ENCODE assay signal across 9 mouse cellular contexts in the genomic region with DNA sequence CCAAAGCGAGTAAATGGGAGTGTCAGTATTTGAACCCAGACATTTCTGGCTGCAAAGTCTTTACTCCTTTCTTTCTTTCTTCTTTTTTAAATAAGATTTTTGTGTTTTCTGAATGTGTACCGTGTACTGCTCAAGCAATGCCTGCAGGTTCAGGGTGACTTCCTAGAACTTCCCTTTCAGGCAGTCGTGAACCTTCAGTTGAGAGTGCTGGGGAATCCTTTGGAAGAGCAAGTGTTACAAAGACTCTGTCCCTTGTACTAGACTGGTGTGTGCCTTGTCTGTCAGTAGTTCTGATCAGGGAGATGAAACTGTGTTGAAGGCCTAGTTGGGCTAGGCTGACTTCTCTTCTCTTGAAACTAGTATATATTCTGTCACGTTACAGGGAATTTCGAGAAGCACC. TPM values are rescaled to one million over a fixed set of nuclear protein-coding genes. Genes with fewer than 3 reads are reported as not detected.
A peak's percentile ranks its signal among the peaks of the same experiment; 100 is the strongest.
DNase-seq lines count a peak whose midpoint lies in the region; ATAC-seq and TF ChIP-seq lines count a peak whose summit lies in the region.
"Had no signal": no experiment of that assay in that cellular context is flagged by ENCODE, and none has a peak within 500 bp of the region (broad histone marks: within the 10 kb centered on the region; RNA-seq: fewer than 3 reads in every experiment).

No protein-coding gene starts in this region.

- H3K27me3 ChIP-seq in hindbrain, embryonic 15.5 days = no peaks in the 10 kb centered on the region
- no peaks in the 10 kb centered on the region for H3K27me3 ChIP-seq in midbrain, embryonic 16.5 days (ENCODE audit: control insufficient read depth, insufficient read depth, low read depth, low read length)

- no peaks in the 10 kb centered on the region for H3K9me3 ChIP-seq in hindbrain, embryonic 15.5 days
- no peaks in the 10 kb centered on the region for H3K9me3 ChIP-seq in midbrain, embryonic 16.5 days (replicated peaks; ENCODE audit: control insufficient read depth, low read length, poor library complexity, severe bottlenecking)

- no peak for ATAC-seq in hindbrain, embryonic 15.5 days (ENCODE audit: low FRiP score, low read depth)
- no peak for ATAC-seq in midbrain, embryonic 16.5 days
- ATAC-seq in megakaryocyte progenitor cell, adult 5-6 weeks (replicated peaks; ENCODE audit: poor library complexity) = no peak

- peaks cover 23% of the 10 kb centered on the region for H3K4me1 ChIP-seq in hindbrain, embryonic 15.5 days (replicated peaks)
- H3K4me1 ChIP-seq in midbrain, embryonic 16.5 days (ENCODE audit: control insufficient read depth, insufficient read depth, low read length) = peaks cover 14% of the 10 kb centered on the region

- peak overlapping the region; percentile 98 for H3K4me3 ChIP-seq in layer of hippocampus, adult 2 months
- peak overlapping the region; percentile 80 for H3K4me3 ChIP-seq in hindbrain, embryonic 15.5 days
- peak overlapping the region; percentile 77 for H3K4me3 ChIP-seq in midbrain, embryonic 16.5 days (ENCODE audit: low read depth, low read length)

- intact Hi-C loops in gastrocnemius, postnatal 36 days (cut with DNase I) = no loop called here

- WGBS in hindbrain, embryonic 15.5 days = 43% methylated on average over 5 of the region's 5 CpGs
- WGBS in midbrain, embryonic 16.5 days = 44% methylated on average over 5 of the region's 5 CpGs

- peak overlapping the region; percentile 90 for H3K9ac ChIP-seq in hindbrain, embryonic 15.5 days
- H3K9ac ChIP-seq in midbrain, embryonic 16.5 days (ENCODE audit: low read depth, low read length) = peak overlapping the region; percentile 82

- peak overlapping the region; percentile 94 for H3K4me2 ChIP-seq in hindbrain, embryonic 15.5 days
- H3K4me2 ChIP-seq in midbrain, embryonic 16.5 days (ENCODE audit: low read length) = peak overlapping the region; percentile 93

- no peak for TF ChIP-seq CTCF in layer of hippocampus, adult 2 months (conservative IDR thresholded peaks at IDR 0.05)

- H3K36me3 ChIP-seq in hindbrain, embryonic 15.5 days = peaks cover 26% of the 10 kb centered on the region
- H3K36me3 ChIP-seq in midbrain, embryonic 16.5 days (ENCODE audit: control insufficient read depth, insufficient read depth, low read length) = peaks cover 6% of the 10 kb centered on the region; the same call in 1 of the 2 replicates

- H3K27ac ChIP-seq in layer of hippocampus, adult 2 months = peak overlapping the region; percentile 98
- H3K27ac ChIP-seq in hindbrain, embryonic 15.5 days (replicated peaks) = peak overlapping the region; percentile 100; the same call in 1 of the 2 replicates
- H3K27ac ChIP-seq in midbrain, embryonic 16.5 days (ENCODE audit: low read length) = peak overlapping the region; percentile 100

- no peak for DNase-seq in layer of hippocampus, adult 2 months (ENCODE audit: low spot score in 2 of 2)
- no peak for DNase-seq in layer of hippocampus, postnatal 14 days (ENCODE audit: low spot score in 2 of 2)
- peak; percentile 27 for DNase-seq in c-Kit-negative CD71-positive TER-119-positive erythroid progenitor cells, embryonic 14.5 days (ENCODE audit: low read depth, low spot score)
- no peak for DNase-seq in gastrocnemius, postnatal 36 days
- no peak for DNase-seq in cerebellum, postnatal 4 days (ENCODE audit: low spot score in 2 of 2)
- DNase-seq: adrenal gland, adult 8-10 months had no signal

RNA-seq across cellular contexts. Expression of a gene that starts 1.2 kb away (rescaled TPM):
- 10 to 100 TPM; 70.8 to 75.3 TPM for total RNA-seq in layer of hippocampus, adult 2 months (2021)
- total RNA-seq in layer of hippocampus, postnatal 14 days (2021) = 10 to 100 TPM; 67.7 to 74.4 TPM
- 148 and 150 TPM in 2 replicates for polyA plus RNA-seq in hindbrain, embryonic 15.5 days (2015; fragmentation: Nextera tagmentation; extraction: Ambion mirVana)
- polyA plus RNA-seq in midbrain, embryonic 16.5 days (2015; fragmentation: Nextera tagmentation; extraction: Ambion mirVana) = 132 TPM in 2 replicates
- total RNA-seq in megakaryocyte progenitor cell, adult 5-6 weeks (2015) = 144 and 171 TPM in 2 replicates
- total RNA-seq in megakaryocyte progenitor cell, adult 5-6 weeks (2017) = 128 and 156 TPM in 2 replicates
- total RNA-seq in gastrocnemius, postnatal 36 days (2021) = 100 to 1,000 TPM; 212 to 225 TPM

RNA-seq across cellular contexts. Expression of a gene that starts 1.3 kb away (rescaled TPM):
- total RNA-seq in layer of hippocampus, adult 2 months (2021) = 10 to 100 TPM; 24.3 to 28.5 TPM
- 10 to 100 TPM; 26.8 to 29.8 TPM for total RNA-seq in layer of hippocampus, postnatal 14 days (2021)
- 51.3 and 57.1 TPM in 2 replicates for polyA plus RNA-seq in hindbrain, embryonic 15.5 days (2015; fragmentation: Nextera tagmentation; extraction: Ambion mirVana)
- 39.4 and 41.2 TPM in 2 replicates for polyA plus RNA-seq in midbrain, embryonic 16.5 days (2015; fragmentation: Nextera tagmentation; extraction: Ambion mirVana)
- 205 and 228 TPM in 2 replicates for total RNA-seq in megakaryocyte progenitor cell, adult 5-6 weeks (2015)
- 207 and 256 TPM in 2 replicates for total RNA-seq in megakaryocyte progenitor cell, adult 5-6 weeks (2017)
- total RNA-seq in gastrocnemius, postnatal 36 days (2021) = 10 to 100 TPM in 1 of 2 experiments, 1 to 10 TPM in 1; 8.0 to 13.7 TPM

RNA-seq across cellular contexts. Expression of a gene that starts 22.5 kb away (rescaled TPM):
- 10 to 100 TPM; 83.5 to 83.6 TPM for total RNA-seq in layer of hippocampus, adult 2 months (2021)
- 10 to 100 TPM; 49.3 to 62.7 TPM for total RNA-seq in layer of hippocampus, postnatal 14 days (2021)
- polyA plus RNA-seq in hindbrain, embryonic 15.5 days (2015; fragmentation: Nextera tagmentation; extraction: Ambion mirVana) = 28.1 and 28.4 TPM in 2 replicates
- polyA plus RNA-seq in midbrain, embryonic 16.5 days (2015; fragmentation: Nextera tagmentation; extraction: Ambion mirVana) = 14.2 and 21.2 TPM in 2 replicates
- 10.1 and 15.5 TPM in 2 replicates for total RNA-seq in megakaryocyte progenitor cell, adult 5-6 weeks (2015)
- total RNA-seq in megakaryocyte progenitor cell, adult 5-6 weeks (2017) = 6.2 and 9.1 TPM in 2 replicates
- total RNA-seq in gastrocnemius, postnatal 36 days (2021) = 10 to 100 TPM; 16.6 to 17.4 TPM

RNA-seq across cellular contexts. Expression of a gene that starts 26.6 kb away (rescaled TPM):
- 1,000 to 10,000 TPM; 2,438 to 2,531 TPM for total RNA-seq in layer of hippocampus, adult 2 months (2021)
- 1,000 to 10,000 TPM; 2,098 to 2,176 TPM for total RNA-seq in layer of hippocampus, postnatal 14 days (2021)
- polyA plus RNA-seq in hindbrain, embryonic 15.5 days (2015; fragmentation: Nextera tagmentation; extraction: Ambion mirVana) = 1,531 and 1,630 TPM in 2 replicates
- 1,326 and 1,443 TPM in 2 replicates for polyA plus RNA-seq in midbrain, embryonic 16.5 days (2015; fragmentation: Nextera tagmentation; extraction: Ambion mirVana)
- 3,979 and 4,068 TPM in 2 replicates for total RNA-seq in megakaryocyte progenitor cell, adult 5-6 weeks (2015)
- total RNA-seq in megakaryocyte progenitor cell, adult 5-6 weeks (2017) = 1,418 and 1,569 TPM in 2 replicates
- total RNA-seq in gastrocnemius, postnatal 36 days (2021) = over 10,000 TPM; 11,568 to 13,182 TPM

RNA-seq across cellular contexts. Expression of a gene that starts 38.8 kb away (rescaled TPM):
- total RNA-seq in layer of hippocampus, adult 2 months (2021) = 1 to 10 TPM; 3.2 to 4.2 TPM
- total RNA-seq in layer of hippocampus, postnatal 14 days (2021) = 1 to 10 TPM; 2.9 to 3.1 TPM
- polyA plus RNA-seq in hindbrain, embryonic 15.5 days (2015; fragmentation: Nextera tagmentation; extraction: Ambion mirVana) = 6.8 and 8.2 TPM in 2 replicates
- 7.4 and 8.3 TPM in 2 replicates for polyA plus RNA-seq in midbrain, embryonic 16.5 days (2015; fragmentation: Nextera tagmentation; extraction: Ambion mirVana)
- 5.2 and 7.4 TPM in 2 replicates for total RNA-seq in megakaryocyte progenitor cell, adult 5-6 weeks (2015)
- total RNA-seq in megakaryocyte progenitor cell, adult 5-6 weeks (2017) = 16.2 and 18.6 TPM in 2 replicates
- total RNA-seq in gastrocnemius, postnatal 36 days (2021) = 1 to 10 TPM; 2.1 to 2.3 TPM

Comparison
In these comparisons a context has a peak if more than half of its experiments do, and no peak if none do; other contexts are left out.
1. RNA of a gene that starts 1.3 kb away (total RNA-seq): 205 to 256 TPM in megakaryocyte progenitor cell, adult 5-6 weeks; 26.8 to 29.8 TPM in layer of hippocampus, postnatal 14 days, 24.3 to 28.5 TPM in layer of hippocampus, adult 2 months and 8.0 to 13.7 TPM in gastrocnemius, postnatal 36 days; every median in the first group is over 4 times any median in the second.
2. Peak in every context shown above with its lines, with median percentiles within 50 percentile points of each other: H3K27ac ChIP-seq and H3K4me3 ChIP-seq.